Mouse (Mus musculus): Measurements from ENCODE around the gene Foxred2. TPM values are rescaled to one million over a fixed set of nuclear protein-coding genes. Genes with fewer than 3 reads are reported as not detected.

The Foxred2 gene
- polyA plus RNA-seq, 1 experiment from 2014 or later: 4.4 TPM

- Histone ChIP-seq H3K27ac (ENCODE audit: low read depth, low read length) (no peak overlapping the region), H3K36me3 (ENCODE audit: control insufficient read depth, insufficient read depth, low read length) (no peaks in the 10 kb centered on the region), H3K4me2 (replicated peaks; ENCODE audit: low read depth, low read length) (no peak overlapping the region), H3K27me3 (ENCODE audit: control insufficient read depth, insufficient read depth, low read length) (no peaks in the 10 kb centered on the region), H3K4me3 (ENCODE audit: low read depth, low read length) (no peak overlapping the region), H3K9me3 (ENCODE audit: control insufficient read depth, low read length) (no peaks in the 10 kb centered on the region), H3K4me1 (replicated peaks; ENCODE audit: control insufficient read depth, insufficient read depth, low read length) (peaks cover 4% of the 10 kb centered on the region; the same call in 1 of the 2 replicates), H3K9ac (ENCODE audit: low read depth, low read length) (no peak overlapping the region)
- 75% methylated on average over 6 of the region's 6 CpGs for WGBS
- no peak for DNase-seq (ENCODE audit: low spot score)
- ATAC-seq (ENCODE audit: low FRiP score): no peak
These were observed 17.8 kb upstream of the Foxred2 start for GRCm38 (mm10) chr15:77974165-77974841.

GRCm38 (mm10) chr15:77970470-77971292 is 14.2 kb upstream of the Foxred2 start, which contains the start of gene Eif3d:
TSS of gene Eif3d (minus strand) at chr15:77970813.
- DNase-seq (ENCODE audit: low spot score) (peak; percentile 96), ATAC-seq (ENCODE audit: low FRiP score) (peak; percentile 89)
- Histone ChIP-seq H3K27me3 (ENCODE audit: control insufficient read depth, insufficient read depth, low read length) (no peaks in the 10 kb centered on the region), H3K4me2 (replicated peaks; ENCODE audit: low read depth, low read length) (peak within 1 kb of the TSS; percentile 91), H3K27ac (ENCODE audit: low read depth, low read length) (peak within 1 kb of the TSS; percentile 99), H3K36me3 (ENCODE audit: control insufficient read depth, insufficient read depth, low read length) (peaks cover 14% of the 10 kb centered on the region), H3K4me3 (ENCODE audit: low read depth, low read length) (peak within 1 kb of the TSS; percentile 75), H3K9me3 (ENCODE audit: control insufficient read depth, low read length) (no peaks in the 10 kb centered on the region), H3K4me1 (replicated peaks; ENCODE audit: control insufficient read depth, insufficient read depth, low read length) (peaks cover 6% of the 10 kb centered on the region; the same call in 1 of the 2 replicates), H3K9ac (ENCODE audit: low read depth, low read length) (peak within 1 kb of the TSS; percentile 91)
- WGBS: under 1% methylated on average over 72 of the region's 72 CpGs

- Histone ChIP-seq H3K4me2 (replicated peaks; ENCODE audit: low read depth, low read length) (peak overlapping the region; percentile 91), H3K9ac (ENCODE audit: low read depth, low read length) (peak overlapping the region; percentile 91), H3K4me1 (replicated peaks; ENCODE audit: control insufficient read depth, insufficient read depth, low read length) (peaks cover 6% of the 10 kb centered on the region; the same call in 1 of the 2 replicates), H3K36me3 (ENCODE audit: control insufficient read depth, insufficient read depth, low read length) (peaks cover 17% of the 10 kb centered on the region), H3K27ac (ENCODE audit: low read depth, low read length) (peak overlapping the region; percentile 99), H3K4me3 (ENCODE audit: low read depth, low read length) (peak overlapping the region; percentile 75), H3K27me3 (ENCODE audit: control insufficient read depth, insufficient read depth, low read length) (no peaks in the 10 kb centered on the region), H3K9me3 (ENCODE audit: control insufficient read depth, low read length) (no peaks in the 10 kb centered on the region)
- DNase-seq (ENCODE audit: low spot score) (no peak), ATAC-seq (ENCODE audit: low FRiP score) (no peak)
- 3% methylated on average over 15 of the region's 15 CpGs for WGBS
These were observed 13.5 kb upstream of the Foxred2 start for GRCm38 (mm10) chr15:77969940-77970469.

GRCm38 (mm10) chr15:77965117-77965528 is 8.6 kb upstream of the Foxred2 start:
- H3K9me3 ChIP-seq (ENCODE audit: control insufficient read depth, low read length): no peaks in the 10 kb centered on the region
- no peaks in the 10 kb centered on the region for H3K27me3 ChIP-seq (ENCODE audit: control insufficient read depth, insufficient read depth, low read length)
- DNase-seq (ENCODE audit: low spot score): no peak
- 89% methylated on average over 9 of the region's 9 CpGs for WGBS
- peaks cover 40% of the 10 kb centered on the region for H3K36me3 ChIP-seq (ENCODE audit: control insufficient read depth, insufficient read depth, low read length)
- no peak overlapping the region for H3K4me3 ChIP-seq (ENCODE audit: low read depth, low read length)
- peaks cover 4% of the 10 kb centered on the region; the same call in 1 of the 2 replicates for H3K4me1 ChIP-seq (replicated peaks; ENCODE audit: control insufficient read depth, insufficient read depth, low read length)
- ATAC-seq (ENCODE audit: low FRiP score): no peak
- H3K4me2 ChIP-seq (replicated peaks; ENCODE audit: low read depth, low read length): no peak overlapping the region
- no peak overlapping the region for H3K27ac ChIP-seq (ENCODE audit: low read depth, low read length)
- H3K9ac ChIP-seq (ENCODE audit: low read depth, low read length): no peak overlapping the region

- Histone ChIP-seq H3K27ac (ENCODE audit: low read depth, low read length) (no peak overlapping the region), H3K36me3 (ENCODE audit: control insufficient read depth, insufficient read depth, low read length) (peaks cover 44% of the 10 kb centered on the region), H3K4me3 (ENCODE audit: low read depth, low read length) (no peak overlapping the region), H3K9me3 (ENCODE audit: control insufficient read depth, low read length) (no peaks in the 10 kb centered on the region), H3K9ac (ENCODE audit: low read depth, low read length) (no peak overlapping the region), H3K4me1 (replicated peaks; ENCODE audit: control insufficient read depth, insufficient read depth, low read length) (no peaks in the 10 kb centered on the region), H3K27me3 (ENCODE audit: control insufficient read depth, insufficient read depth, low read length) (no peaks in the 10 kb centered on the region), H3K4me2 (replicated peaks; ENCODE audit: low read depth, low read length) (no peak overlapping the region)
- DNase-seq (ENCODE audit: low spot score): no peak
- no peak for ATAC-seq (ENCODE audit: low FRiP score)
- 96% methylated on average over 5 of the region's 5 CpGs for WGBS
These were observed 5.9 kb upstream of the Foxred2 start for GRCm38 (mm10) chr15:77962447-77962846.

- peaks cover 38% of the 10 kb centered on the region for H3K36me3 ChIP-seq (ENCODE audit: control insufficient read depth, insufficient read depth, low read length)
- DNase-seq (ENCODE audit: low spot score): no peak
- WGBS: 91% methylated on average over 6 of the region's 6 CpGs
These were observed 4.2 kb upstream of the Foxred2 start for GRCm38 (mm10) chr15:77960693-77961092.

GRCm38 (mm10) chr15:77958071-77958470 is 1.5 kb upstream of the Foxred2 start:
- H3K36me3 ChIP-seq (ENCODE audit: control insufficient read depth, insufficient read depth, low read length): peaks cover 26% of the 10 kb centered on the region
- H3K4me1 ChIP-seq (replicated peaks; ENCODE audit: control insufficient read depth, insufficient read depth, low read length): peaks cover 8% of the 10 kb centered on the region; the same call in 1 of the 2 replicates
- 74% methylated on average over 3 of the region's 3 CpGs for WGBS
- DNase-seq (ENCODE audit: low spot score) (no peak), ATAC-seq (ENCODE audit: low FRiP score) (no peak)
- H3K27me3 ChIP-seq (ENCODE audit: control insufficient read depth, insufficient read depth, low read length): peaks cover 7% of the 10 kb centered on the region
- H3K9ac ChIP-seq (ENCODE audit: low read depth, low read length): no peak overlapping the region
- no peak overlapping the region for H3K4me2 ChIP-seq (replicated peaks; ENCODE audit: low read depth, low read length)
- no peaks in the 10 kb centered on the region for H3K9me3 ChIP-seq (ENCODE audit: control insufficient read depth, low read length)
- H3K4me3 ChIP-seq (ENCODE audit: low read depth, low read length): no peak overlapping the region
- H3K27ac ChIP-seq (ENCODE audit: low read depth, low read length): no peak overlapping the region

More at GRCm38 (mm10) chr15:77960693-77961092, 4.2 kb upstream of the Foxred2 start:
- Histone ChIP-seq H3K4me1 (replicated peaks; ENCODE audit: control insufficient read depth, insufficient read depth, low read length) (peaks cover 8% of the 10 kb centered on the region; the same call in 1 of the 2 replicates), H3K4me3 (ENCODE audit: low read depth, low read length) (no peak overlapping the region), H3K27me3 (ENCODE audit: control insufficient read depth, insufficient read depth, low read length) (peaks cover 3% of the 10 kb centered on the region), H3K27ac (ENCODE audit: low read depth, low read length) (no peak overlapping the region), H3K9ac (ENCODE audit: low read depth, low read length) (no peak overlapping the region), H3K4me2 (replicated peaks; ENCODE audit: low read depth, low read length) (no peak overlapping the region), H3K9me3 (ENCODE audit: control insufficient read depth, low read length) (no peaks in the 10 kb centered on the region)
- ATAC-seq (ENCODE audit: low FRiP score): no peak

GRCm38 (mm10) chr15:77957625-77958024 is 1.1 kb upstream of the Foxred2 start:
- peak; percentile 5 for DNase-seq (ENCODE audit: low spot score)
- ATAC-seq (ENCODE audit: low FRiP score): no peak
- Histone ChIP-seq H3K9me3 (ENCODE audit: control insufficient read depth, low read length) (no peaks in the 10 kb centered on the region), H3K27ac (ENCODE audit: low read depth, low read length) (no peak overlapping the region), H3K36me3 (ENCODE audit: control insufficient read depth, insufficient read depth, low read length) (peaks cover 25% of the 10 kb centered on the region), H3K4me1 (replicated peaks; ENCODE audit: control insufficient read depth, insufficient read depth, low read length) (peaks cover 8% of the 10 kb centered on the region; the same call in 1 of the 2 replicates), H3K4me3 (ENCODE audit: low read depth, low read length) (no peak overlapping the region), H3K4me2 (replicated peaks; ENCODE audit: low read depth, low read length) (no peak overlapping the region), H3K27me3 (ENCODE audit: control insufficient read depth, insufficient read depth, low read length) (peaks cover 7% of the 10 kb centered on the region), H3K9ac (ENCODE audit: low read depth, low read length) (no peak overlapping the region)
- WGBS: 59% methylated on average over 5 of the region's 5 CpGs
